Mouse (Mus musculus) kidney, adult 18-20 months (tissue): ENCODE results near the gene Wbp2nl.
A peak's percentile ranks its signal among the peaks of the same experiment; 100 is the strongest.

Experiments
- DNase-seq: peaks from one replicate; pipeline ENCODE4 v3.0.0; 2021

The Wbp2nl gene

GRCm38 (mm10) chr15:82322195-82322594 is 23.4 kb downstream of the Wbp2nl start:
- DNase-seq = no peak

- DNase-seq = no peak
These were observed 26.6 kb downstream of the Wbp2nl start for GRCm38 (mm10) chr15:82325382-82325781.

- no peak for DNase-seq
These were observed 36.4 kb downstream of the Wbp2nl start for GRCm38 (mm10) chr15:82335194-82335593.

DNA sequence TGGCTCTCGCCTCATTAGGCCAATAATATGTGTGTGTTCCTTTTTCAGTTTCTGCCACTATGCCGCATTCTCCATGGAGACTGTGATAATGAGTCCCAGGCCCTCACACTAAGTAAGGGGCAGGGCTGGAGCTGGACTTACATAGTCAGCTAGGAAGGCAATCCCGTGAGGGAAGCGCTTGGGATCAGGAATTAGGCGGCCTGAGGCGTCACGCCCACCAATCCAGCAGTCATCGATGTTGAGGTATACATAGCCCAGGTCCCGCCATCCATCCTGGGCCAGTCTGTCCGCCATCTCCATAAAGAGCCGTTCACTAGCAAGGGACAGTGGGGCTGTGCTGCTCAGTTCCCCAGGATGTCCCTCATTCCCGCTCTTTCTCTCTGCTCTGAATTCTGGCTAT is 37.9 kb downstream of the Wbp2nl start:
- DNase-seq = no peak

- DNase-seq = no peak
These were observed 39.1 kb downstream of the Wbp2nl start for GRCm38 (mm10) chr15:82337875-82338274.

GRCm38 (mm10) chr15:82338593-82339112 is 39.9 kb downstream of the Wbp2nl start, which contains the start of the genes Naga, Pheta2 and Smdt1:
TSS of gene Naga (minus strand) at chr15:82338925.
TSS of gene Pheta2 (plus strand) at chr15:82338942.
TSS of gene Smdt1 (plus strand) at chr15:82338959.
- peak; percentile 97 for DNase-seq

GRCm38 (mm10) chr15:82339150-82339549 is 40.4 kb downstream of the Wbp2nl start:
- no peak for DNase-seq

GRCm38 (mm10) chr15:82339634-82340254 is 41.0 kb downstream of the Wbp2nl start:
- DNase-seq = no peak

GRCm38 (mm10) chr15:82340414-82341035 is 41.8 kb downstream of the Wbp2nl start:
- DNase-seq = no peak

GRCm38 (mm10) chr15:82341036-82341501 is 42.3 kb downstream of the Wbp2nl start:
- DNase-seq = peak; percentile 49

DNA sequence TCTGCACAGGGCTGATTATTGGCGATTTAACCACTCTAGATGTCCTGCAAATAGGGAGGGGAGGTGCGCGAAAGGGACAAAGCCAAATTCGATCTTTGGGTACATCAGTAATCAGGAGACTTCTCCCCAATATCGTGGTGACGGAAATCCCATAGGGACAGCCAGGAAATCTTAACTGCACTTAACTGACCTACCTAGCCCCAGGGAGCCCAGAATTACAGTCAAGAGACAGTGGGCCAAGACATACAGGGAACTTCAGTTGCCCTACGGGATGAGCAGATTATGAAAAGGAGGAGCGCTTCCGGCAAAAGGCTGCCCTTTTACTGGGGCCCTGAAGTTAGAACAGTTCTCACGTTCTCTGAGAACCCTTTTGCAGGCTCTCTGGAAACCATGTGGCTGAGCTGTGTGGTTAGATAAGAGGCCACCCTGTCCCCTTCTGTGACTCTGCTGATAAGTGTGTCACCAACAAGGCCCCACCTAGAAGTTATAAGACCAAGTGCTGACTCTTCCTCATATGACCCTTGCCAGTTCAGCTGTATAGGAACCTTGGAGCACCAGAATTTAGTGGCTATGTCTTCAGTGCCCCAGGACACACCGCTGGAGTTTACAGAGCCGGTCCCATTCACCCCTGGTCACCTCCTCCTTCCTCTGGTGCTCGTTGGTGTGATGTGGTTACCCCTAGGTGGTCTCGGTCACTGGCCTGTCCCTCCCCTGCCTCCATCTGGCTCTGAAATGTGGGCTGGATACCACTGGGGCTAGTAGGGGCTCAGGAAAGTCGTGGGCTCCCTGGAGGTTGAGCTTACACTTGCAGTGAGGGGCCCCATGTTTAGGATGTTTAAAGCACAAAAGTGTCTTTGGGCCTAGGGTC is 43.2 kb downstream of the Wbp2nl start:
- DNase-seq = no peak

DNA sequence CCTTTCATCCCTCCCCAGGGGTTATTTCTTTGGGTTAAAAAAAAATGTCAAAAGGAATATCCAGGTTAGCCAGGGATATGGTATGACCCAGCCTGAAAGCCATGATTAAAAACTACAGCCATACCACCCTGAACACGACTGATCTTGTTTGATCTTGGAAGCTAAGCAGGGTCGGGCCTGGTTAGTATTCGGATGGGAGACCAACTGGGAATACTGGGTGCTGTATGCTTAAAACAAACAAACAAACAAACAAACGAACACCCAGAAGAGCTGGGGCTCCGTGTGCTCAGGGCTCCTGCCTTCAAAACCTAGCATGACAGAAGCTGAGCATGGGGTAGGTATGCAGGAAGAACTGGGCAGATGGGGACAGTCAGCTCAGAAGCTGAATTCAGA is 43.8 kb downstream of the Wbp2nl start:
- no peak for DNase-seq

- DNase-seq = peak; percentile 59
These were observed 44.9 kb downstream of the Wbp2nl start for GRCm38 (mm10) chr15:82343368-82344287.

- no peak for DNase-seq
These were observed 46.2 kb downstream of the Wbp2nl start for GRCm38 (mm10) chr15:82344971-82345370.

- peak; percentile 98 for DNase-seq
These were observed 47.2 kb downstream of the Wbp2nl start for GRCm38 (mm10) chr15:82345820-82346470.

DNA sequence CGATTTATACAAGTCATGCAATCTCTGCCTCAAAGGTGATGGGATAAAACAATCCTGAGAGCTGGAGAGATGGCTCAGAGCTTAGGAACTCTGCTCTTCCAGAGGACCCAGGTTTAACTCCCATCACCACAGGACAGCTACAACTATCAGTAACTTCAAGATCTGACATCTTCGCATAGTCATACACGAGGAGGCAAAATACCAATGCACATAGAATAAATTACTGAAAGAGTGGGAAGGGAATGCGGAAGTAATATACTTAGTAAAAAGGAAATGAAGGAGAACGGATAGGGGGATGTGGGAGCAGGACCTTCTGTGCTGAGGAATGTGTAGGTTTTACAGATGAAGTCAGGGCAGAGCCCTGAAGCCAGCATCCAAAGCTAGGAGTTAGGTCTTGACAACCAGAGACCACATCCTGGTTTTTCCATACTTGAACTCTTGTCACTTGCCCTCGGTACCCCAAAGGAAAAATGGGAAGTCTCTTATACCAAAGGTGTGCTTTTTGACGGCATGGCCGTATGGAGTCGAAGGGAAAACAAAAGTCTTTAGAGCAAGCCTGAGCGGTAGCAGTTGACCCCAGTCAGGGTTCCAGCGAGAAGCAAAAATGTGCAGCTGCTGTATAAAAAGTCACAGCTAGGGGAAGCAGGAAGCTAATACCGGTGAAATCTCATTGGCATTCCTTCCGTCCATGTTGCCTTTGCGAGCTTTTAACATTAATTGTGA is 48.0 kb downstream of the Wbp2nl start:
- DNase-seq = no peak

- DNase-seq = no peak
These were observed 48.5 kb downstream of the Wbp2nl start for GRCm38 (mm10) chr15:82347303-82347676.

GRCm38 (mm10) chr15:82347852-82348251 is 49.1 kb downstream of the Wbp2nl start:
- no peak for DNase-seq

- DNase-seq = no peak
These were observed 49.7 kb downstream of the Wbp2nl start for GRCm38 (mm10) chr15:82348258-82348998.

GRCm38 (mm10) chr15:82348999-82349341 is 50.2 kb downstream of the Wbp2nl start:
- no peak for DNase-seq
